Mouse (Mus musculus) liver, adult (tissue): ENCODE data around the gene Ankrd1.

Experiments used
- GATA4 ChIP-seq: IDR thresholded peaks from 2 replicates; pipeline ENCODE4 v1.6.1; 2014; ENCODE audit warnings: mild to moderate bottlenecking, low read length; ENCODE audit not compliant: insufficient replicate concordance

Gene Ankrd1

GRCm38 (mm10) chr19:36119783-36120471 is at the start of gene Ankrd1:
Gene Ankrd1, minus strand, starts transcription at chr19:36120099.
- TF ChIP-seq GATA4 = no peak

- TF ChIP-seq GATA4 = no peak
Observed at GRCm38 (mm10) chr19:36169101-36169500, 49.2 kb upstream of the Ankrd1 start.

- no peak for TF ChIP-seq GATA4
Observed at GRCm38 (mm10) chr19:36168121-36168520, 48.2 kb upstream of the Ankrd1 start.

GRCm38 (mm10) chr19:36167291-36167896 is 47.5 kb upstream of the Ankrd1 start:
- TF ChIP-seq GATA4 = no peak

GRCm38 (mm10) chr19:36166401-36167160 is 46.7 kb upstream of the Ankrd1 start:
- TF ChIP-seq GATA4 = no peak

- TF ChIP-seq GATA4 = no peak
Observed at GRCm38 (mm10) chr19:36165351-36165750, 45.5 kb upstream of the Ankrd1 start.

- TF ChIP-seq GATA4 = no peak
Observed at GRCm38 (mm10) chr19:36150241-36151007, 30.5 kb upstream of the Ankrd1 start.

GRCm38 (mm10) chr19:36148578-36148977 is 28.7 kb upstream of the Ankrd1 start:
- no peak for TF ChIP-seq GATA4

GRCm38 (mm10) chr19:36143571-36143970 is 23.7 kb upstream of the Ankrd1 start:
- no peak for TF ChIP-seq GATA4

GRCm38 (mm10) chr19:36133731-36134130 is 13.8 kb upstream of the Ankrd1 start:
- TF ChIP-seq GATA4 = no peak

- TF ChIP-seq GATA4 = no peak
Observed at GRCm38 (mm10) chr19:36133064-36133463, 13.2 kb upstream of the Ankrd1 start.

- no peak for TF ChIP-seq GATA4
Observed at GRCm38 (mm10) chr19:36131990-36132389, 12.1 kb upstream of the Ankrd1 start.

- TF ChIP-seq GATA4 = no peak
Observed at GRCm38 (mm10) chr19:36130181-36130580, 10.3 kb upstream of the Ankrd1 start.

GRCm38 (mm10) chr19:36129643-36130042 is 9.7 kb upstream of the Ankrd1 start:
- no peak for TF ChIP-seq GATA4

- TF ChIP-seq GATA4 = no peak
Observed at GRCm38 (mm10) chr19:36129213-36129612, 9.3 kb upstream of the Ankrd1 start.
